Mouse (Mus musculus): ENCODE results near the gene Sox30.

GRCm38 (mm10) chr11:45966896-45967295 is 13.2 kb upstream of the Sox30 start:
- no peak for TF ChIP-seq CTCF (IDR thresholded peaks at IDR 0.05; ENCODE audit: extremely low read depth, insufficient read depth, insufficient read length, insufficient replicate concordance)
- no peak for TF ChIP-seq POLR2A (IDR thresholded peaks at IDR 0.05; ENCODE audit: low read depth, low read length)

Data from spleen, adult 2 months (tissue).